Mouse (Mus musculus) neutrophil, adult 5-6 weeks (primary cell): ENCODE measurements at regions not wholly inside any gene's neighbourhood (a gene's known extent, or its start where the extent isn't known, plus 50 kb on each side); places are given as distances from the start of the nearest gene placed in this dataset.

Source experiments
- ATAC-seq: fragments of 151-379, 151-347 bp; 2 replicates; pipeline ENCODE4 v1.8.0; 2017; ENCODE audit warnings: mild to moderate bottlenecking, moderate TSS enrichment; ENCODE audit not compliant: insufficient number of reproducible peaks, poor library complexity, low FRiP score, severe bottlenecking; ENCODE audit errors: extremely low read depth

DNA sequence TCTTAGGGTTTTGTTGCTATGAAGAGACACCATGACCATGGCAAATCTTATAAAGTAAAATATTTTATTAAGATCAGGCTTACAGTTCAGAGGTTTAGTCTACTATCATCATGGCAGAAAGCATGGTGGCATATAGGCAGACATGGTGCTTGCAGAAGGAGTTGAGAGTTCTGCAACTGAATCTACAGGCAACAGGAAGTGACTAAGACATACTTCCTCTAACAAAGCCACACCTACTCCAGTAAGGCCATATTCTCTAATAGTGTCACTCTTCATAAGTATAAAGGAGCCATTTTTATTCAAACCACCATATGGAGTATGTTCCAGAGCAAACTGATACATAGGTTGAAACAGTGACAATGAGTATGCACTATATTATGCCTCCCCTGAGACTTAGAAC, 371.7 kb upstream of the Zfp462 start:
- ATAC-seq, result peak; percentile 66

DNA sequence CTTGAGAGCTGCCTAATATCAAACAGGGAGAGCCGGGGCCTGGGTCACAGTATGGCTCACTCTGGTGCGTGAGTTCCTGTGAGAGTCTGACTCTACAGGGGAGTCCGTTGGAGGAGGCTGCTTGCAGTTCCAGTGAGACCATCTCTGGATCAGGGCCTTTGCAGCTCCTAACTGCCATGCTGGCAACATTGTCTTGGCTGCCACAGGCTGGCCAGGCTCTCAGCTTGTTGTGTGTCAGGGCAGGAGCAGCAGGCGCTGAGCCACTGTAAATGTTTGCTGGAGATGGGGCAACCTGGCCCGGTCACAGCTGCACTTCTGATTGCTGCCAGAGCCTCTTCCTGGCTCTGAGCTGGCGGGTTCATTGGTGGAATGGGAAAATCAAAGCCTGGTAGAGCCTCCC, 357.7 kb upstream of the Zfp462 start:
- no peak for ATAC-seq

DNA sequence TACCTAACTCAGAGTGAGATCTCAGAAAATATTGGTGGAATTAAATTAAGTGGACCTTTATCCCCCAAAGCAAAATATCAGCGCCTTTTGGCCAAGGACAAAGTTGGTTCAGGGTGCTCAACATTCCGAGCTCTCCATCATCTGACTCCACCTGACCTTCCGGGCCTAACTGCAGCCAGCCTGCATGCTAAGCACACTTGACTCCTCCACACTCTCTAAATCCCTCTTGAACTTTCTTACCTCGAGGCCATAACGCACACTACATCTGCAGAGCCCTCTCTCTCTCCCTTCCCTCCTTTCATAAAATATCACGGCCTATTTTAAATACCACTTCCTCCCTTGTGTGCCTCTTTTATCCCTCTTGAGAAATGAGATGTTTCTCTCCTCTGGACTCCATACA, 356.1 kb upstream of the Zfp462 start:
- ATAC-seq, result no peak

- ATAC-seq, result no peak
Observed at GRCm38 (mm10) chr4:54601671-54602512, 343.0 kb upstream of the Zfp462 start.

- no peak for ATAC-seq
Observed at GRCm38 (mm10) chr4:54602513-54603205, 342.2 kb upstream of the Zfp462 start.

DNA sequence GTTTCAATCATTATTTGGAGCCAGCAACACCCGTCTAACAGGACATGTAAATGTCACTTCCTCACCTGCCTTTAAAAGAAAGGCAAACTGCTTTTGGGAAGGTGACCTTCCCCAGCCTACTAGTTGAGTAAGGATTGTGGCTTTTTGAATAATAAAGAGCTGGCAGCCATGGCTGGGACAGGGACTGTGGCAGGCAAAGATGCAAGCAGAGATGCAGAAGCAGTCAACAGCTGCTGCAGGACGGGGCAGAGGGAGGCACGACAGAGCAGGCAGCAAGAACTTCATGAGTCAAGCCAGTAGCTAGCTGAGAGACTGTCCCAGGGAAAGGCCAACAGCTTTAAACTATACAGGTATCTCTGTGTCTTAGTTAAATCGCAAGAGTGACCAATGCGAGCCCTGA, 334.7 kb upstream of the Zfp462 start:
- ATAC-seq, result no peak

DNA sequence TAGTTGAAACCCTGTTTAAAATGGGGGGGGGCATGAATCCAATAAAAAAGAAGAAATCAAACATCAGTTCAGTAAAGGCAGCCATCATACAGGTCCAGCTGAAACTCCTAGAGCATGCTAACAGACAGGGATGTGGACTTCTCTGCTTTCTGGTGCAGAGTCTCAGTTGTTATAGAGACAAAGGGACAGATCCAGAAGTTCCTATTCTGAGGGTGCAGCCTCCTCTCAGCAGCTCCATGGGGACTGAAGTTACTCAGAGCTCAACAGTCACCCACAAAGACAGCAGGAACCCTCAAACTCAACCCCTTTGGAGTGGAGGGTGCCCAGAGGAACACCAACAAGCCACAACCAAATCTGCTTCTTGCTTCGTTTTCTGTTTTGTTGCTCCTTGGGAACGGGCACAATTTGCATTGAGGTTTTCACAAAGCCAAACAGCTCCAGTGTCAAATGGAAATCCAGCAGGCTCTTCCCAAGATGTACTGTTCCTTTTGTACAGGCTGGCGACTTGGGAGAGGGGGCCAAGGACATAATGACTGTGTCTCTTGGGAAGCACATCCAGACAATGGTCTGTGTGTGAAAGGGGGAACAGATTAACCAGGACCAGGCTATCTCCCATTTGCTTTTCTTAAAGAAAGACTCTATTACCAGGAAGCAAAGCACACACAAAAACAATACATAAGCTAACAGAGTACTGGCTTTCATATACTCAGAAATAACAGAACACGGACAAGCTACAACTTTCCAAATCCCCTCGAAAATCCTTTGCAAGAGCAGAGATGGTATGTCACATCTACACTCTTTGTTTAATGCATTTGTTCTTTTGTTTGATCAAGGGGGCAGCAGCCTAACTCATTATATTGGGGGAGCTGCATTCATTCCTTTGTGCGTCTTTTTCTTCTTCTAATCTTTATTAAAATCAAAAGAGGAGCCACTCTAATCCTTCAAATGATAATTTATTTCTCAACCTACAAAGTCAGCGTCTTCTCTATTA, 332.6 kb upstream of the Zfp462 start:
- no peak for ATAC-seq

DNA sequence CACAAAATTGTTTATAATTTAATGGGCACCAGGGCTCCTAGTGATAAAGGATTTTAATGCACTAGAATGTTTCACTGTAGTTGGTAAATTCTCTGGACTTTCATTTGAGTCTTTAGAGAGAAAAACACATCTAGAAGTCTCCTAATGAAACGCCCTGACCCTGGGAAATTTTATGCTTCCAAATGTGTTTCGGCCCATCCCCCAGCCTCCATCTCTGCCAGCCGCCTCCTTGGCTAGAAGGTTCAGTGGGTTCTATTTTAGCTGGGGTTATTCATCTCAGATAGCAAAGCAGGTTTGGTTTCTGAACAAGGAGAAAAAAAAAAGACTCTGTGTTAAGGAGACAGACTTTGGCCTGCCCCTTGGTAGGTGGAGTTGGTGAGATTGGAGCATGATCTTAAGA, 331.8 kb upstream of the Zfp462 start:
- no peak for ATAC-seq

DNA sequence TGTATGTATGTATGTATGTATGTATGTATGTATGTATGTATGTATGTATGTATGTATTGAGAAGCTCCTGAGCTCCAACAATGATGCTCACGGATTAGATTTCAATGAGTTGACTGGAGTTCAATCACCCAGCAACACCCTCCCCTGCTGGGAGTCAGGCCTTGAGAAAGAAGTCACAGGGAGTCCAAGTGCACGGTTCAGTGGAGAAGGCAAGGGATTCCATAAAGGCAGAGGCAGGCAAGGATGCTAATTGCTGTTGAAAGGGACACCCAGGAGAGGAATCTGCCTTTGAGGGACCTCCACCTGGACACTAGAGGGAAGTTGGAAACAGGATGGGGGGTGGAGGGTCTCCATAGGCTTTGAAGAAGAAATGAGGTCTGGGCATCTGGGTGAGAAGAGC, 331.2 kb upstream of the Zfp462 start:
- no peak for ATAC-seq

DNA sequence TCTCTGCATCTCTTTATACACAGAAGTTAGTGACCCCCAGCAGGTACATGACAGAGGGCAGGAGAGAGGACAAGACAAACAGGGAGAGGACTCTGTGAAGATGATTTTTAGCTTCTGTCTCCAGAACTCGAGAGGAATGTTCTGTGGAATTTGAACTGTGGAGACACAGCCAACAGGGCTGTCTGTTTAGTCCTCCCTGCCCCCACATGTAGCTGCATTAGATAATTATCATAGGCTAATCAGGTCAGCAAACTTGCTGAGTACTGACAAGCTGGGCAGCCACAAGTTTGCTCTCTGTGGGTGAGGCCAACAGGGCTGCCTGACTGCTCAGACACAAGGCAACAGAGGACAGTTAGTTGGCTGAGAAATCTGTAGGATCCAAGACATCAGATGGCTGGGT, 329.0 kb upstream of the Zfp462 start:
- no peak for ATAC-seq

DNA sequence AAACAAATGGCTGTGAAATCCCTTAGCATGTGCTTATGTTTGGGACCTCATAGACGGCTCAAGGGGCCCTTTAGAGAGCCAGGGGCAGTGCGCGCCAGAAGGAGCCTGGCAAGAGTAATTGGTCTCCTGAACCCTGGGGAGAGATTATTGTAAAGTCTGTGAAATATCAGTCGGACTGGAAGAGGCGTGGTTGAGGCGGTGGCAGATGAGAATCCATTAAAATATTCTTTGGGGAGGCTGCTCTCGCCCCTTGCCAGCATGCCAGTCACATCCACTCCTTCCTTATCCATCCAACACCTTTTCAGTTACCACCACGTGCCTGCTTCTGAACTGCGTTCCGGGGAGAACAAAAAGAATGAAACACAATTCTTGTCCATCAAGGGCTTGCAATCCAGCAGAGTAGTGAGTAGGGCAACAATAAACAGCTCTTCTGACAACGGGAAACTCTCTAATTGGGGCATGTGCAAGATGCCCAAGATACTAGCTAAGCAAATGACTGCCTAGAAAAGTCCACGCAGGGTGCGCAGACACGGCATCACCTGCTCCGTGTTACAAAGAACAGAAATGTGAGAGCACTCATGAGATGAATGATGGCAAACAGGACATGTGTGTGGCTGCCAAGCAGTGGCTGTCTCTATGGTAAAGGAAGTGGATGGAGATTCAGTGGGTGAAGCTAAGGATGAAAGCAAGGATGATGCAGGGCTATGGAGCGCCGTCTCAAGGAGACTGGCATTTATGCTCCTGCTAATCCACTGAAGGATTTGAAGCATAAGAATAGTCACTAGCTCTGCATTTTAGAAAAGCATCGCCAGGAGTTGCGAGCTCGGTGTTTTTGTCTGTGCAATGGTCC, 320.6 kb upstream of the Zfp462 start:
- ATAC-seq, result no peak

DNA sequence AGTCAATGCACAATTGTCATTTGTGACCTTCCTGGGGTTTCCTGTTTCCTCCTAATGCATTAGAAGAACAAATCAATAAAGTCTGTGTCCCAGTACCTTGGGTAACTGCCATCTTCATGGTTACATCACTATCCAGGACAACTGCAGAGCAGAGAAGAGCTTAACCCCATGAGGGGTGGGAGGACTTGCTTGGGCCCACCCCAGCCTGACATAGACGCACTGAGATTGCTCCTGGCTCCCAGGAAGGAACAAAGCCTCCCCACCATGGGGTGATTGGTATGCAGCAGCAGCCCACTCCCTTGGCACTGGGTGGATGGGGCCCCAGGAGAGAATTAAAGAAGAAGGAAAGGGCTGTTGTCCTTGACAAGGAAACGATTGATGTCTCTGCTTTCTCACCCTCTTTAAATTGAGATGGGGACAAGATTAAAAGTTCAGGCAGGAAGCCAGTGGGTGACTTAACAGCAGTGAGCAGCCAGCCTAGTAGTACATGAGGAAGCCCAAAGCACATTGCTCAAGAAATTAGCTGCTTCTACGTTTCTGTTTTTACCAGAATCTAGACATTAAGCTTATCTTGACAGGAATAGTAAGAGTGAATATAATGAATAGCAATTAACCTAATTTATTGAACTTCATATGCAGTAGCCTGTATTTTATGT, 307.7 kb upstream of the Zfp462 start:
- no peak for ATAC-seq

DNA sequence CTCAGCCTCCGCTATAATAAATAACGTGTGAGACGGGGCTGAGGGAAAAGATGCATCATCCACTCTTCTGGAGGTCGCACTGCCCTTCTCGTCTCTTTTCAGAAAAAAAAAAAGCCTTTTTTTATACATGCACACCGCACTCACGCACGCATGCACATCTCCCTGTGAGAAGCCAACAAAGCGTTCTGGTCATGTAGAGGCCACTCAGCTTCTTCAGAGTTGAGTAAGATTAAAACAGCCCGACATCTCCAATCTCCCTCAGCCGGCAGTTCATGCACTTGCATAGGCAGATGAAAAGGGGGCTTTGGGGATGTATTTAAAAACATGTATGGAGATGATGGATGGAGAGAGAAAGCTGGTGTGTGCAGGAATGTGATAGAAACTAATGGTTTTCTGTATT, 298.8 kb upstream of the Zfp462 start:
- ATAC-seq, result no peak

DNA sequence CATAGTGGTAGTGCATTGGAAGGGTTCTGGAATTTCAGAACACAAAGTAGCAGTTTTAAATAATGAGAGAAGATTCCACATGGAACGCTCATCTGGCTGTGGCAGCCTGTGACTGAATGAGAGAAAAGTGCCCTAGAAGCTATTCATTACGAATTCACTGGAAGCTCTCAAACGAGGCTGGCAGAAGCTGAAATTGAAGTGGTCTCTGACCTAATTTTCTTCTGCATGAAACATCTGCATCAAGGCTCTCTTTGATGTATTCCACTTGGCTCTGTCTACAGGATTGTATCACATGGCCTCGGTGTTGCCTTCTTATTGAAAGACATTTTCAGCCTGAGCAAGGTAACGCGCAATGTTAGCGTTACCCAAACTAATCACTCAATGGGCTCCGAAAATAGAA, 298.4 kb upstream of the Zfp462 start:
- ATAC-seq, result no peak

DNA sequence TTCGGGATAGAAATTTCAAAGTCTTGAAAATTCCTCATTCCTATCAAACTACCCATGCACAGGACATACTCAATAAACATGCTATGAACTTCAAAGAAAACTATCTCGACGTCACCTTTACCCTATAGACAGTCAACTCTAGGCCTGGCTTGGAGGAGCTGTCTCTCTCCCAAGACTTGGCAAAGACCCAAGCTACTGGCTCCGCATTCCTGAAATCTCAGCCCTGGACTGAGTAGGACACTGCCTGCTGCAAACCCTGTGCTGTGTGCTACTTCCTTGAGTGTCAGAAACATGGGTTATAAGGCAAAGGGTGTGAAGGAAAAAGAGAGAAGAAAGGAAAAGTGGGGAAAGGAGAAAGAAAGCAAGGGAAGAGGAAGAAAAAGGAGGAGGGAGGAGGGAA, 296.6 kb upstream of the Zfp462 start:
- ATAC-seq, result no peak

- no peak for ATAC-seq
Observed at GRCm38 (mm10) chr4:54651646-54652110, 293.2 kb upstream of the Zfp462 start.

DNA sequence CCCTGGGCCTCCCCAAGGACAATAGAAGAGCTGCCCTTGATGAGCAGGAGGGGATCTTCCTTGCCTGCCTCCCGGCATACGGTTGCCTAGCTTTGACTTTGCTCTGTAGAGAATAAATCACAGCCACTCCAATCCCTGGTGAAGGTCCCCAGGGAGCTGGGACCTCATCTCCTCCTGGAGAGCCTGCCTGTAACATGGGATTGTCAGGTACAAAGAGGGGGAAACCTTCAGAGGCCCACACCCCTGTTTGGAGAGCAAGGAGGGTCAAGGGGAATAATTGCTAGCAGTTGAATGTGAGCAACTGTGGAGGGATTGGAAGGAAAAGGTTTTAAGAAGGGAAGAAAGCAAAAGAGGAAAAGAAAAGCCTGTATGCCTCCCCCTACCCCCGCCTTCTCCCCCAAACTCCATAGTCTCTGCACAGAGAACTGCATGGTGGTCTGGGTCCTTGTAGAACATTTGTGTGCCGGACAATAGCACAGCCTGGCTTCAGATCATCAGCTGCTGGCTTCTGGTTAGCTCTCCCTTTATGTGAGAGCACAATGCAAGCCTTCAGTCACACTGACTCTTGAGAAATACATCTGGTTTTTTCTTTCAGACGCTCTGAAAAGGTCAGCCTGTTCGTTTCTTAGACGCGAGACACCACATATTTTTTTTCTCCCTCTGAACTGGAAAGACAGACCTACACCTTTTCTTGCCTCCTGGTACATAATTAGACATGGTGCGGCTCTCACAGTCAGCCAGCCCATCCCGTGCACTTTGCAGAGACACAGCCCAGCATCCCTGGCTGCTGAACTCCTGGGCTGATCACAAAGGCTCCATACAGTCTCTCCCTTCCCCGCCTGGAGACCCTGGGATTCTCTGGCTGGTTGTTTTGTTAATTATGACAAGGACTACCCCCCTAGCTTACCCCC, 292.5 kb upstream of the Zfp462 start:
- no peak for ATAC-seq
